Mouse (Mus musculus) heart, postnatal 25 days (tissue): ENCODE results near the gene Ears2. TPM values are rescaled to one million over a fixed set of nuclear protein-coding genes. Genes with fewer than 3 reads are reported as not detected.
"Not testable (repeated sequence)": the region's sequence is repeated elsewhere in the genome, so short reads cannot be mapped to it uniquely, and the experiment has no call there.

Experiments
- DNase-seq: peaks from one replicate; pipeline ENCODE4 v3.0.0; 2022; ENCODE audit warnings: low spot score
- intact Hi-C: fragments of 180-260 bp; cut with DNase I; formaldehyde crosslinking; loops from one replicate; pipeline ENCODE4 v1.15.1; 2025
- total RNA-seq, 2 experiments: library from RNA; stranded (reverse); gene quantifications; 2 replicates each; pipeline ENCODE4 v1.2.3; 2021

The Ears2 gene
- 10 to 100 TPM; 11.3 to 12.6 TPM for total RNA-seq

- peak; percentile 90 for DNase-seq
- intact Hi-C loops = loop anchor here (5.0 kb wide), 1 partner anchor 85 kb away; the partner anchor contains the start of gene Cog7
Measured at GRCm38 (mm10) chr7:122066945-122067516, at the start of gene Ears2, which contains the start of gene Ubfd1. TSS of gene Ears2 (minus strand) at chr7:122067263. TSS of gene Ubfd1 (plus strand) at chr7:122067175.

DNA sequence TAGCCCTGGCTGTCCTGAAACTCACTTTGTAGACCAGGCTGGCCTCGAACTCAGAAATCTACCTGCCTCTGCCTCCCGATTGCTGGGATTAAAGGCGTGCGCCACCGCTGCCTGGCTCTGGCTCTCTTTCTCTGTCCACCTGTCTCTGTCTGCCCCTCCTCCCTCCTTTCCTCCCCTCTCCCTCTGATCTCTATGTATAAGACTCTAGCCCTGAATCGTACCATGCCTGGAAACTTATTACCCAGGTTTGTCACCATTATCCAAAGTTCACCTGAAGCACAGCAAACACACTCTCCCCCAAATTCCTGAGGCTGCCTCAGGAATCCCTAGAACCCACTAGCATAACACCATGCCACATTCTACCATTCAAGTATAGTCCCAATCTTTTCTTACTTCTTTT lies 41.1 kb upstream of the Ears2 start:
- intact Hi-C loops = no loop called here
- no peak for DNase-seq

- peak; percentile 73 for DNase-seq
- intact Hi-C loops = loop anchor here (2.0 to 5.0 kb wide), 3 partner anchors 31 to 96 kb away; partner anchors contain the start of genes Dctn5 and Palb2
Measured at GRCm38 (mm10) chr7:122101747-122102244, 34.7 kb upstream of the Ears2 start, which contains the start of gene Ndufab1. TSS of gene Ndufab1 (minus strand) at chr7:122101886.

DNA sequence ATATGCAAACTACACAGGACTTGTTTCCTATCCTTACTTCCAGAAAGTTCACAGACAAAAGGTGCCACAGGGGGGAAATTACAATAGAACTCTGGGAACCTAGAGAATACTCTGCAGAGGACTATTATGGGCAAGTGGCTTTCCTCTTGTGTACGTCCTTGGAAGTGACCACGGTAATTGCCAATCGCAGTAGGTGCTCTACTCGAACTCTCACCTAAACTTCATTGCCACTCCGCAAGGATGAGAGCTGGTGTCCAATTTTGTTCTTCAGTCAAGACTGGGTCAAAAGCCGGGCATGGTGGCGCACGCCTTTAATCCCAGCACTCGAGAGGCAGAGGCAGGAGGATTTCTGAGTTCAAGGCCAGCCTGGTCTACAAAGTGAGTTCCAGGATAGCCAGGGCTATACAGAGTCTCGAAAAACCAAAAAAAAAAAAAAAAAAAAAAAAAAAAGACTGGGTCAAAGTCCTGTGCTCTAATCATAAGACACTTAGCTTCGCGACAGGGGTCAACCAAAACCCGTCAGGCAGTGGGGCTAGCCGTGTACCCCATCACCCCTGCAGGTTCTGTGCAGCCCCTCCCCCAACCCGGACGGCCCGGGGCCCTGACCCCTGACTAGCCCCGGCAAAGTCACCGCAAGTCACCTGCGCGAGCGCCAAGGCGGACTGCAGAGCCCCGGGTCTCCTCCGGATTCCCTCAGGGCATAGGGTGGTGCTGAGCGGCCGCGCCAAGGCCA lies 34.1 kb upstream of the Ears2 start:
- intact Hi-C loops = loop anchor here (2.0 to 5.0 kb wide), 3 partner anchors 32 to 96 kb away; partner anchors contain the start of genes Dctn5 and Palb2

GRCm38 (mm10) chr7:122099222-122099621 lies 32.2 kb upstream of the Ears2 start:
- DNase-seq = no peak
- intact Hi-C loops = loop anchor here (5.0 kb wide), 1 partner anchor 67 kb away; no protein-coding TSS in a partner anchor

More for the DNA sequence above, 34.1 kb upstream of the Ears2 start:
- not testable (repeated sequence) for DNase-seq

GRCm38 (mm10) chr7:122098009-122098408 lies 30.9 kb upstream of the Ears2 start:
- no peak for DNase-seq
- intact Hi-C loops = loop anchor here (5.0 kb wide), 1 partner anchor 66 kb away; no protein-coding TSS in a partner anchor

GRCm38 (mm10) chr7:122094564-122095330 lies 27.7 kb upstream of the Ears2 start:
- intact Hi-C loops = loop anchor here (5.0 kb wide), 1 partner anchor 62 kb away; no protein-coding TSS in a partner anchor
- no peak for DNase-seq

DNA sequence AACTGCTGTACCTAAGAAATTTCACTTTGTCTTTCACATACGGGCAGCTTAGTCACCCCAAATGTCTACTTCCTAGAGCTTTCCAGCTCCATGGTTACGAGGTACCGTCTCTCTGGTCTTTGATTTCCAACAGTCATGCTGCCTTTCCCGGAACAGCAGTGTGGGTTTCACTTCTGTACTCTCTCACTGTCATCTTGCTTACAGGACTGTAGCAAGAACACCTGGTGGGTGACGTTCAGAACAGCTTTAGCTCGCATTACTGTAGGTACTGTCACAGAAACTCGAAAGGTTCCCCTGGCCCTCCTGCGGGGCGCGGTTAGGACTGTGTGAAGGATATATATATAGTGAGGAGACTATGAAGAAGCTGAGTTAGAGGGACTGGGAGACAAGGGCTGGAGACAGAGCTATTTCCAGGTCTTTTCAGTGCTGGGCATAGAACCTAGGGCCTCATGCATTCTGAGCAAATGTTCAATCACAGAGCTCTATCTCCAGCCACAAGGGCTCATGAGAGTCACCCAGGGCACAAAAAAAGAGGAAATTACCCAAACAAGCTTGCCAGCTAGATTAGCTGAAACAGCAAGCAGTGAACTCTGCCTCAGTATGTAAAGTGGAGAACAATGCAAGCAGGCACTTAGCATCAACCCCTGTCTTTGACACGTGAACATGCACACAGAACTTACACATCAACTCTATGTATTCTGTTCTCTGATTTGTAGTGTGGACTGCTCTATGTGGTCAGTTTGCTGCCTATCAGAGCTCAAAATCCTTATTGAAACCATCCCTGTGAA lies 20.3 kb upstream of the Ears2 start:
- intact Hi-C loops = no loop called here
- DNase-seq = no peak

GRCm38 (mm10) chr7:122081071-122081470 lies 14.0 kb upstream of the Ears2 start:
- intact Hi-C loops = no loop called here
- DNase-seq = no peak

DNA sequence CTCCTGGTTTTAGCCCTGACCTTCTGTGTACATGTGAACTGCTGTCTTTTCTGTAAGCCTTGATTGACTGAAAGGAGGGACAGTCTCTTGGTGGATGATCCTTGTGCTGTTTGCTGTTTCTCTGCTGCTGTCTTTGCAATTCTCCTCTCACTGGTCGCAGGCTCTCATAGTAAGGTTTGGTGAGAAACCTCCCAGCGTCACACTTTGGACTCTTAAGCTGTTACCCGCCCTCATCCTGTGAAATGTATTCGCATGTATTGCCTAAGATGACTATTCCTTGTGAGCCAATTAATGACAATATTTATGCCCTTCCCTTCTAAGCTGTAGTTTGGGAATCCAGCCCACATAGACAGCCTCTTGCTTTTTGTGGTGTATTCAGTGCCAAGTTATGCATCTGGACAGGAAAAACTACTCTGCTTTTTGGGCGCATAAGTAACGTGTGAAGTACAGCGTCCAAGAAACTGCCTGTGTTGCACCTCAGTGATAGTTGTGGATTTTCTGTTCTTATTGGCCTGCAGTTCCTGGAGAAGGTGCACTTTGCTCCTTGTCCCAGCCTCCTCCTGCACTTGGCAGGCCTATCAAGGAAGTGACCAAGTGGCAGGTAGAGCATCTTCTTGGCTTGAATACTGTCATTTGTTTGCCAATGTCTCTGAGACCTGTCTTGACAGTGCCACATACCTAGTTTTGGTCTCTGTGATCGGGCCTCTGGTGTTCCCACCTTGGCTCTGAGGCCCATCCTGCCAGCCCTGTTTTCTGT lies 12.9 kb upstream of the Ears2 start:
- no peak for DNase-seq
- intact Hi-C loops = no loop called here

GRCm38 (mm10) chr7:122074374-122074773 lies 7.3 kb upstream of the Ears2 start:
- DNase-seq = no peak
- intact Hi-C loops = no loop called here

DNA sequence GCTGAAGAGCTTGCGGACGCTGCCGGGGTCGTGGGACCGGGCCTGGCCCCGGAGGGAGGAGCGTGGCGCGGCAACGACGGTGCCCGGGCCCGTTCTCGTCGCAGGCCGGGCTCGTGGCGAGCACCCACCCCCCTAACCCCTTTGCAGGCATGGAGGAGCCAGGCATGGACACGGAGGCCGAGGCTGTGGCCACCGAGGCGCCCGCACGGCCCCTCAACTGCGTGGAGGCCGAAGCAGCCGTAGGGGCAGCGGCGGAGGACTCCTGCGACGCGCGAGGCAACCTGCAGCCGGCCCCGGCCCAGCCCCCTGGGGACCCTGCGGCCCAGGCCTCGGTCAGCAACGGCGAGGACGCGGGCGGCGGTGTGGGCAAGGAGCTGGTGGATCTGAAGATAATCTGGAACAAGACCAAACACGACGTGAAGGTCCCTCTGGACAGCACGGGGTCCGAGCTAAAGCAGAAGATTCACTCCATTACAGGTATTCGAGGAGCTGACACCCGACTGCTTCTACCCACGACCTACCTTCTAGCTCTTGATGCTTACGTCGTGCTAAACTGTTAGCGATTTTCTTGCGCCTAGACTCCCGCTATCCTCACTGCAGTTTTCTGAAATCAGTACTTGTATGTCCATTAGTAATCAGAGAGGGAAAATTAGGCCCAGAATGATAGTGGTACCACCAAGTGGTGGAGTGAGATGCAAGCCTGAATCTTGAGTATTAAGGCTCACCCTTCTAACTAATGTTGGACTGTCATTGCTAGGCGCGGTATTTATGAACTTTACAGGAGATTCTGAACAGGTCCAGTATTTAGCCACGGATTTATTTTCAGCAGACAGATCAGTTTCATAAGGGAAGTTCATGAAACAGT lies 686 bp upstream of the Ears2 start:
- intact Hi-C loops = loop anchor here (2.0 to 5.0 kb wide), 2 partner anchors 33 to 85 kb away; partner anchors contain the start of genes Cog7 and Ndufab1
- DNase-seq = no peak

DNA sequence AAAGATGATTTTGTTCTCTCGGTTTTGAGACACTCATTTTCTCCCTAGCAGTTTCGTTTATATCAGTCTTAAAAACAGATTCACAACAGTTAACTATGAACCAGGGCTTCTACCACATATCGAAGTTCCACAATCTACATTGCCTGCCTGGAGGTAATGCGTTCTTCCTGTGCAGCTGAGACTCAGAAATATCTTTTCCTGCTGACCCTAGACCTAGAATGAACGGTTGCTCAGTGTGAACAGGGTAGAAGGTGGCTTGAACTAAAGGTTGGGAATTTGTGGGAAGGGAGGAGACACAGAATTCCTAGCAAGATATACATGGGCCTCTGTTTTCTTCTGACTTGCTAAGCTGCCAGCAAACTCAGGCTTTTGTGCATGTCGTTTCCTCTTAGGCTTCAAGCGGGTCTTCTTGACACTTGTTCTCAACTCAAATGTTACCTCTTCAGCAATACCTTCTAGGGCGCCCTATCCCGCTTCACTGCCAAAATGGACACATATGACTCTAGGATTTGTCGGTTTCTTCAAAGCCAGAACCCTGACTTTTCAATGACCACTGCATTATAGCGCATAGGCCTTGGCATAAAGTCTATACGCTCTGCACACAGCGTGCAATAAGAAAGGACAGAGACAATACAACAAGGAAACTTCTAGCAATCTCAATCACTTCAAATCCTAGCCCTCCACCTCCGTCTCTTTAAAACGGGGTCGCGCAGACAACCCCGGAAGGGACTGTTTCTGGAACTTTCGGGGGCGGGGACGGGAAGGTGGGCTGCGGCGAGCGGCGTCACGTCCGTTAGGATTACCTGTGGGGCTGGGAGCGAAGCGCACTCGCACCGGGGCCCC lies 740 bp downstream of the Ears2 start:
- intact Hi-C loops = loop anchor here (5.0 kb wide), 1 partner anchor 84 kb away; the partner anchor contains the start of gene Cog7
- DNase-seq = no peak

DNA sequence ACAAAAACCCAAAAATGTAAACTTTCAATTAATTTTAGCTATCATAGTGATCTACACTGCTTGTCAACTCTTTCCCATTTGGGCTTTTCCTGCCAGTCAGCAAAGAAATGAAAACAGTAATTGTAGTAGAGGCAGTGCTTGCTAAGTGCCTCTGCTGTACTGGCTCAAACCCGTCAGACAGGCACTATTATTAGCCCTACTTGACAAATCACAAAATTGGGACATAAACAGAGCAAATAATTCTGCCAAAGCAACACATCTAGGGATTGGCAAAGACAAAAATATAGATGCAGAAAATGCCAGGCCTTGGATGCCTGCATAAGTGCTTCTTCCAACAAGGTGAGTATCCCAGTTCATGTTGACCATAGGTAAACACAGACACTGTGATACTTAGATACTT lies 1.4 kb downstream of the Ears2 start:
- intact Hi-C loops = loop anchor here (5.0 kb wide), 1 partner anchor 83 kb away; the partner anchor contains the start of gene Cog7
- no peak for DNase-seq

DNA sequence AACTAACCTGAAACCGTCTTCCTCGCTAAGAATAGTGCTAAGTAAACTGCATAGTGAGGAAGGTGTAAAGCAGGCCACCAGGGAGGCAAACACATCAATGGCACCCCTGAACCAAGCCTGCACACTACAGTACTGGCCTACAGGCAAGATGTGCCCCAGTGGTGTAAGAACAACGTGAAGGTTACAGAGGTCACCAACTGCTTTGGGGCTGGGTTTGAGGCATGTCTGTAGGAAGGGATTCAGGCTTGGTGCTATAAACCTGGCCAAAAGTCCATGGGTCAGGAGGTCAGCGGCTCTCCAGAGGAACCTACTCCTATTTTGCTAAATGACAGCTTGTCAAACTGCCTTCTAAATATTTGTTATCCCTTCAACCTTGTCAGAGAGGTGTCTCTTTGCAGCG lies 10.4 kb downstream of the Ears2 start:
- no peak for DNase-seq
- intact Hi-C loops = no loop called here

DNA sequence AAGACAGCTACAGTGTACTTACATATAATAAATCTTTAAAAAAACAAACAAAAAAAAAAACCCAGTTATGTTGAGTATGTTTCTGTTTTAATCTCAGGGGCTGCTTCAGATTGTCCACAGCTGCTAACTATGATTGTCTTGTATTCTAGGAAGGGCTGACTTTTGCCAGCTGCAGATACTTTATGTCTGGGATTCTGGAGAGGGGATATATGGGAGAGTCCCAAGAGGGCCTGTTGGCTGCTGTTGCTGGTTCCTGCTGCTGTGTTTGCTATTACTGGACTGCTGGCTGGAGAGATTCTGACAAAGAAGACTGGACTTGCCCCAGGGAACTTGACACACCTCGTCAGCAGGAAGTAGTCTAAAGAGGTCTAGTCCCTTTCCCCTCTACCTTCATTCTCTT lies 16.2 kb downstream of the Ears2 start:
- intact Hi-C loops = no loop called here
- no peak for DNase-seq

- DNase-seq = no peak
- intact Hi-C loops = no loop called here
Measured at GRCm38 (mm10) chr7:122048191-122048590, 18.9 kb downstream of the Ears2 start.
